ENCODE assay signal across 8 mouse cellular contexts in the genomic region with DNA sequence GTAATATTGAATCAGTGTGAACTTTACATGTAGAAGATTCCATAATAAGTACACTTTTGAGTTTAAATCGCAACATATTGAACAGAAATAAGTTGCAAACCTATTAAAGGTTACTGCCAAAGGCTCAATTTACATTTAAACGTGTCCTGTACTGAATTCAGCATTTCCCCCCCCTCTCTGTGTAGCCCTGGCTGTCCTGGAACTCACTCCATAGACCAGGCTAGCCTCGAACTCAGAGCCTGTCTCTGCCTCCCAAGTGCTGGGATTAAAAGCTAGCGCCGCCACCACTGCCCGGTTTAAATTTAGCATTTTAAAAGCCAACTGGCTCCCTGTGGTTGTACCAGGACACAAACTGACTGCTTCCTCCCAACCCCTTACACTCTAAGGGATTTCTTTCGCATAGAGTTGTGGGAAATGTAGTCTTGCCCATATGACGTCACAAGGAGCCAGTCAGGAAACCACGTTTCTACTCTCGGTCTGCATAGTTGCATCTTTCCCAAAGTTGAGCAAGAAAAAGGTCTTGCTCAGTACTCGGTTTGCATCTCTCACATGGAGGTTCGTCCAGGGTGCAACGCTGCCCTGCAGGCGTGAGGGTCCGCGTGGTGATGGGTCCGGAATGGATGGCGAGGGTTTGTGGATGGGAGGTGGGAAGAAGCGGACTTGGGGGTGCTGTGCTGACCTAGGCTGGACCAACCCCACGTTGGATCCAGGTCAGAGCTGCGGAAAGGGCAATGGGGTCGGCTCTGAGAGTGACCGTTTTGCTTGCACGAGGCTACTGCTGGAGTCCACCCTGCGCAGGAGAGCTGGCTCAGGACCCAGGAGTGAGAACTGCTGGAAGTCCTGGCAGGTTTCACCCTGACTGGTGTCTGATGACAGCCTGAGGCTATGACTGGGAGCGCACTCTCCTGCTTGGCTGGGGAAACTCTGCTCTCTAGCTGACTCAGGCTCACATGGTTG. TPM values are rescaled to one million over a fixed set of nuclear protein-coding genes. Genes with fewer than 3 reads are reported as not detected.
A peak's percentile ranks its signal among the peaks of the same experiment; 100 is the strongest.
DNase-seq lines count a peak whose midpoint lies in the region; ATAC-seq and TF ChIP-seq lines count a peak whose summit lies in the region.

A gene (plus strand): TSS at position 429 of the 957 bp plus-strand sequence.

- peaks cover 16% of the 10 kb centered on the region for H3K4me1 ChIP-seq in E14TG2a.4 (replicated peaks; ENCODE audit: low read depth, low read length)
- peaks cover 6% of the 10 kb centered on the region for H3K4me1 ChIP-seq in forebrain, embryonic 13.5 days
- peaks cover 9% of the 10 kb centered on the region for H3K4me1 ChIP-seq in liver, embryonic 15.5 days (replicated peaks)
- H3K4me1 ChIP-seq in neural tube, embryonic 11.5 days (ENCODE audit: control insufficient read depth, insufficient read depth, low read length), result no peaks in the 10 kb centered on the region
- no peaks in the 10 kb centered on the region for H3K4me1 ChIP-seq in stomach, postnatal 0 days (replicated peaks; ENCODE audit: control insufficient read depth, insufficient read depth)

- intact Hi-C loops in heart, postnatal 10 days (cut with DNase I), result loop anchor here (2.0 kb wide), 1 partner anchor 25 kb away; a partner anchor contains a TSS

- TF ChIP-seq CTCF in E14TG2a.4 (conservative IDR thresholded peaks at IDR 0.05; ENCODE audit: low read length), result no peak
- TF ChIP-seq CTCF in stomach, postnatal 0 days (IDR thresholded peaks at IDR 0.05; ENCODE audit: low read depth), result no peak

- 7% methylated on average over 26 of the region's 26 CpGs for WGBS in forebrain, embryonic 13.5 days
- WGBS in liver, embryonic 15.5 days (ENCODE audit: insufficient replicate concordance), result 6% methylated on average over 26 of the region's 26 CpGs
- WGBS in neural tube, embryonic 11.5 days, result 9% methylated on average over 26 of the region's 26 CpGs
- whole genome bisulfite sequencing in stomach, postnatal 0 days, result 6% methylated on average over 26 of the region's 26 CpGs

- H3K36me3 ChIP-seq in E14TG2a.4 (ENCODE audit: insufficient read depth, low read length), result peaks cover 4% of the 10 kb centered on the region; the same call in 1 of the 2 replicates
- H3K36me3 ChIP-seq in forebrain, embryonic 13.5 days (ENCODE audit: poor library complexity, severe bottlenecking), result no peaks in the 10 kb centered on the region
- no peaks in the 10 kb centered on the region for H3K36me3 ChIP-seq in liver, embryonic 15.5 days (replicated peaks)
- no peaks in the 10 kb centered on the region for H3K36me3 ChIP-seq in neural tube, embryonic 11.5 days (ENCODE audit: control insufficient read depth, insufficient read depth, low read length)
- no peaks in the 10 kb centered on the region for H3K36me3 ChIP-seq in stomach, postnatal 0 days (ENCODE audit: control insufficient read depth, insufficient read depth, low read length)

- peak within 1 kb of the TSS; percentile 93 for H3K4me3 ChIP-seq in E14TG2a.4 (replicated peaks; ENCODE audit: low read length)
- peak within 1 kb of the TSS; percentile 64 for H3K4me3 ChIP-seq in forebrain, embryonic 13.5 days
- H3K4me3 ChIP-seq in liver, embryonic 15.5 days (replicated peaks), result peak within 1 kb of the TSS; percentile 67
- peak within 1 kb of the TSS; percentile 48 for H3K4me3 ChIP-seq in neural tube, embryonic 11.5 days (ENCODE audit: low read depth, low read length)
- peak within 1 kb of the TSS; percentile 66 for H3K4me3 ChIP-seq in stomach, postnatal 0 days (ENCODE audit: low read depth, low read length)

- H3K9me3 ChIP-seq in E14TG2a.4 (ENCODE audit: low read length), result no peaks in the 10 kb centered on the region
- H3K9me3 ChIP-seq in forebrain, embryonic 13.5 days (replicated peaks), result no peaks in the 10 kb centered on the region
- no peaks in the 10 kb centered on the region for H3K9me3 ChIP-seq in liver, embryonic 15.5 days (replicated peaks)
- no peaks in the 10 kb centered on the region for H3K9me3 ChIP-seq in neural tube, embryonic 11.5 days (ENCODE audit: control insufficient read depth, low read length)
- no peaks in the 10 kb centered on the region for H3K9me3 ChIP-seq in stomach, postnatal 0 days (ENCODE audit: control insufficient read depth, low read length)

- peak; percentile 65 for DNase-seq in c-Kit-positive CD71-positive TER-119-negative erythroid progenitor cells, embryonic 14.5 days (ENCODE audit: low read depth)
- DNase-seq in heart, postnatal 10 days, result peak; percentile 80 to 86
- DNase-seq in kidney, postnatal 4 days, result peak; percentile 51 to 65
- peak; percentile 69 for DNase-seq in neural tube, embryonic 11.5 days (ENCODE audit: low spot score)
- peak; percentile 51 for DNase-seq in stomach, postnatal 0 days (ENCODE audit: low spot score)

- peak within 1 kb of the TSS; percentile 73 for H3K9ac ChIP-seq in forebrain, embryonic 13.5 days
- H3K9ac ChIP-seq in liver, embryonic 15.5 days, result peak within 1 kb of the TSS; percentile 50; the same call in 1 of the 2 replicates
- H3K9ac ChIP-seq in neural tube, embryonic 11.5 days (ENCODE audit: low read length), result peak within 1 kb of the TSS; percentile 56
- peak within 1 kb of the TSS; percentile 62 for H3K9ac ChIP-seq in stomach, postnatal 0 days (ENCODE audit: low read length)

- TF ChIP-seq EP300 in stomach, postnatal 0 days (optimal IDR thresholded peaks at IDR 0.05), result no peak

- no peaks in the 10 kb centered on the region for H3K27me3 ChIP-seq in E14TG2a.4 (ENCODE audit: insufficient read depth, low read length)
- no peaks in the 10 kb centered on the region for H3K27me3 ChIP-seq in forebrain, embryonic 13.5 days
- no peaks in the 10 kb centered on the region for H3K27me3 ChIP-seq in liver, embryonic 15.5 days
- no peaks in the 10 kb centered on the region for H3K27me3 ChIP-seq in neural tube, embryonic 11.5 days (ENCODE audit: control insufficient read depth, insufficient read depth, low read length)
- H3K27me3 ChIP-seq in stomach, postnatal 0 days (ENCODE audit: control insufficient read depth, insufficient read depth, low read length), result no peaks in the 10 kb centered on the region

- H3K27ac ChIP-seq in forebrain, embryonic 13.5 days, result no peak within 1 kb of the TSS
- H3K27ac ChIP-seq in liver, embryonic 15.5 days (replicated peaks), result no peak within 1 kb of the TSS
- no peak within 1 kb of the TSS for H3K27ac ChIP-seq in neural tube, embryonic 11.5 days (ENCODE audit: low read depth, low read length)
- H3K27ac ChIP-seq in stomach, postnatal 0 days (replicated peaks), result peak within 1 kb of the TSS; percentile 40; the same call in 1 of the 2 replicates

- peak within 1 kb of the TSS; percentile 76 for H3K4me2 ChIP-seq in forebrain, embryonic 13.5 days
- H3K4me2 ChIP-seq in liver, embryonic 15.5 days, result peak within 1 kb of the TSS; percentile 80
- peak within 1 kb of the TSS; percentile 54 for H3K4me2 ChIP-seq in neural tube, embryonic 11.5 days (ENCODE audit: low read depth)
- H3K4me2 ChIP-seq in stomach, postnatal 0 days (replicated peaks; ENCODE audit: low read depth), result peak within 1 kb of the TSS; percentile 90

- peak; percentile 98 for ATAC-seq in forebrain, embryonic 13.5 days
- ATAC-seq in liver, embryonic 15.5 days (ENCODE audit: insufficient read depth), result peak; percentile 84
- peak; percentile 97 for ATAC-seq in neural tube, embryonic 11.5 days (ENCODE audit: insufficient read depth, low FRiP score, low TSS enrichment)
- peak; percentile 96 for ATAC-seq in stomach, postnatal 0 days (ENCODE audit: low FRiP score, low TSS enrichment)

RNA-seq across cellular contexts. Expression of the gene that starts here (rescaled TPM):
- polyA plus RNA-seq in forebrain, embryonic 13.5 days (2015; fragmentation: Nextera tagmentation; extraction: Ambion mirVana), result 2.4 and 3.1 TPM in 2 replicates
- 1 to 10 TPM in 1 of 2 experiments, under 1 TPM in 1; 0.84 to 1.1 TPM for total RNA-seq in heart, postnatal 10 days (2021)
- polyA plus RNA-seq in liver, embryonic 15.5 days (2015; fragmentation: Nextera tagmentation; extraction: Ambion mirVana), result 0.53 TPM in 2 replicates
- 2.9 and 3.4 TPM in 2 replicates for polyA plus RNA-seq in neural tube, embryonic 11.5 days (2014; fragmentation: Nextera tagmentation; extraction: Ambion mirVana)
- 0.62 and 0.74 TPM in 2 replicates for polyA plus RNA-seq in stomach, postnatal 0 days (2015; fragmentation: Nextera tagmentation; extraction: Ambion mirVana)

Comparison
In these comparisons a context has a peak if more than half of its experiments do, and no peak if none do; other contexts are left out.
1. Peak in ATAC-seq, H3K4me3 ChIP-seq, H3K9ac ChIP-seq and H3K4me2 ChIP-seq in liver, embryonic 15.5 days; RNA of the gene not detected or under 1 TPM.
2. Peak in DNase-seq, ATAC-seq, H3K4me3 ChIP-seq, H3K27ac ChIP-seq, H3K9ac ChIP-seq and H3K4me2 ChIP-seq in stomach, postnatal 0 days; RNA of the gene not detected or under 1 TPM.